Mouse (Mus musculus): ENCODE measurements around the gene Gper1.

DNA sequence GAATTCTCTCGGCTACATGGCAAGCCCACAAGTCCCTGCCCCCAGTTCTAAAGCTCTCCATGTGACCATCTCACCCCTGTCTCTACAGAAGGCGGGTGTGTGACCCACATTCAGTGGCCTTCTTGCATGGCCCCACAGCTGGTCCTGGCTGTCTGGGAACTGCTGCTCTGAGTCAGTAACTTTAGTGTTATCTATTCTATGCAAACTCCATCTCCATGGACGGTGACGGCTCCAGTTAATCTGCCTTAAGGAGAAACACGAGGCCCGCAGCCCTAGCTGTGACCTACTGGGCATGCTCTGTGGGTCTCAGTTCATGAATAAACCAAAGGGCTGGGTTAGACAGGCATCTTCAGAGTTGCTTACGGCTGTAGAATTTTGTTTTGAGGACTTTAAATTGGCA lies 28.6 kb upstream of the Gper1 start:
- TF ChIP-seq CTCF (IDR thresholded peaks at IDR 0.05; ENCODE audit: low read depth, low read length) (no peak), TAL1 (conservative IDR thresholded peaks at IDR 0.05; ENCODE audit: low read depth, low read length) (no peak), GATA1 (IDR thresholded peaks at IDR 0.05; ENCODE audit: borderline replicate concordance, low read length) (no peak), POLR2AphosphoS5 (IDR thresholded peaks at IDR 0.05; ENCODE audit: insufficient replicate concordance, low read depth, low read length) (no peak)

Data from G1E (cell line).